Comparison of ENCODE assay signal across 26 mouse cellular contexts in the genomic region with DNA sequence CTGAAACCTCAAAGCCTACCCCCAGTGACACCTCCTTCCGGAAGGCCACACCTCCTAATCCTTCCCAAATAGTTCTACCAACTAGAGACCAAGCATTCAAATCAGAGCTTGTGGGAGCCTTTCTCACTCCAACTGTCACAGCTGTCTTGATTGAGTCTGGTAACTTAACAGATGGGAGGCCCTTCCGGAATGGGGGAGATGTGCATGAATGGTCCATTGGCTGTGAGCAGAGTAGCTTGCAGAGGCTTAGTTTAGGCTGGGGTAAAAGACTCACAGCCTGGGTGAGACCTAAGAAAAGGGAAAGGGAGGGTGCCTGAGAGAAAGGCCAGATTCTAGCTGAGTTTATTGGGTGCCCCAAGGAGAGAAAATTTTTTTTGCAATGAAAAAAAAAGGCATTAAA. TPM values are rescaled to one million over a fixed set of nuclear protein-coding genes. Genes with fewer than 3 reads are reported as not detected.
DNase-seq lines count a peak whose midpoint lies in the region; ATAC-seq and TF ChIP-seq lines count a peak whose summit lies in the region.
"Had no signal": no experiment of that assay in that cellular context is flagged by ENCODE, and none has a peak within 500 bp of the region (broad histone marks: within the 10 kb centered on the region; RNA-seq: fewer than 3 reads in every experiment).

No protein-coding gene starts in this region.

- H3K27me3 ChIP-seq in hindbrain, postnatal 0 days (ENCODE audit: insufficient read depth, low read length) = no peaks in the 10 kb centered on the region
- H3K27me3 ChIP-seq in hindbrain, embryonic 11.5 days (ENCODE audit: control insufficient read depth, insufficient read depth, low read length) = no peaks in the 10 kb centered on the region
- no peaks in the 10 kb centered on the region for H3K27me3 ChIP-seq in kidney, embryonic 16.5 days (ENCODE audit: insufficient read depth, low read length)
- no peaks in the 10 kb centered on the region for H3K27me3 ChIP-seq in lung, embryonic 15.5 days
- H3K27me3 ChIP-seq: embryonic facial prominence, embryonic 13.5 days had no signal

- TF ChIP-seq CTCF in hindbrain, postnatal 0 days (IDR thresholded peaks at IDR 0.05; ENCODE audit: low read depth) = no peak

- whole genome bisulfite sequencing in hindbrain, postnatal 0 days = 68% methylated on average over 2 of the region's 2 CpGs
- WGBS in hindbrain, embryonic 11.5 days = 77% methylated on average over 2 of the region's 2 CpGs
- WGBS in kidney, embryonic 16.5 days = 59% methylated on average over 2 of the region's 2 CpGs
- 92% methylated on average over 2 of the region's 2 CpGs for WGBS in lung, embryonic 15.5 days

- DNase-seq in hindbrain, postnatal 0 days (ENCODE audit: low spot score) = no peak
- DNase-seq in hindbrain, embryonic 11.5 days (ENCODE audit: low spot score) = no peak
- no peak for DNase-seq in kidney, postnatal 14 days
- no peak for DNase-seq in lung, adult 18-20 months
- DNase-seq in B cell, adult 2 months = peak; percentile 11 to 23
- no peak for DNase-seq in natural killer cell, adult 2 months (ENCODE audit: low spot score in 2 of 2)
- DNase-seq: adrenal gland, adult 8-10 months; adrenal gland, postnatal 25 days; cerebellum, adult 11-12 months; cerebellum, adult 8-10 months; cerebellum, postnatal 10 days; cerebellum, postnatal 36 days; embryo, embryonic 11 days; gastrocnemius, postnatal 10 days; gastrocnemius, postnatal 36 days had no signal

- no peak overlapping the region for H3K27ac ChIP-seq in hindbrain, postnatal 0 days
- H3K27ac ChIP-seq in hindbrain, embryonic 11.5 days (ENCODE audit: low read depth, low read length) = no peak overlapping the region
- no peak overlapping the region for H3K27ac ChIP-seq in kidney, embryonic 16.5 days (ENCODE audit: low read length)
- peak overlapping the region; percentile 72; the same call in 1 of the 2 replicates for H3K27ac ChIP-seq in lung, embryonic 15.5 days
- H3K27ac ChIP-seq: embryonic facial prominence, embryonic 10.5 days; embryonic facial prominence, embryonic 13.5 days; forebrain, embryonic 13.5 days; hindbrain, embryonic 10.5 days; hindbrain, embryonic 14.5 days had no signal

- no peak overlapping the region for H3K4me2 ChIP-seq in hindbrain, postnatal 0 days (ENCODE audit: low read depth, low read length)
- H3K4me2 ChIP-seq in hindbrain, embryonic 11.5 days (replicated peaks; ENCODE audit: low read depth, low read length) = no peak overlapping the region
- H3K4me2 ChIP-seq in kidney, embryonic 16.5 days (replicated peaks; ENCODE audit: low read depth, low read length) = no peak overlapping the region
- no peak overlapping the region for H3K4me2 ChIP-seq in lung, embryonic 15.5 days
- H3K4me2 ChIP-seq: embryonic facial prominence, embryonic 13.5 days; forebrain, embryonic 13.5 days; heart, embryonic 11.5 days; hindbrain, embryonic 14.5 days had no signal

- H3K36me3 ChIP-seq in hindbrain, postnatal 0 days (ENCODE audit: insufficient read depth, low read length) = no peaks in the 10 kb centered on the region
- H3K36me3 ChIP-seq in hindbrain, embryonic 11.5 days (ENCODE audit: control insufficient read depth, insufficient read depth, low read length) = no peaks in the 10 kb centered on the region
- H3K36me3 ChIP-seq in kidney, embryonic 16.5 days (ENCODE audit: insufficient read depth, low read length) = no peaks in the 10 kb centered on the region
- no peaks in the 10 kb centered on the region for H3K36me3 ChIP-seq in lung, embryonic 15.5 days
- H3K36me3 ChIP-seq: embryonic facial prominence, embryonic 13.5 days had no signal

- no peak overlapping the region for H3K9ac ChIP-seq in hindbrain, postnatal 0 days (replicated peaks; ENCODE audit: low read length)
- no peak overlapping the region for H3K9ac ChIP-seq in hindbrain, embryonic 11.5 days (ENCODE audit: low read depth, low read length)
- no peak overlapping the region for H3K9ac ChIP-seq in kidney, embryonic 16.5 days (replicated peaks; ENCODE audit: low read length)
- no peak overlapping the region for H3K9ac ChIP-seq in lung, embryonic 15.5 days
- H3K9ac ChIP-seq: embryonic facial prominence, embryonic 13.5 days; forebrain, embryonic 13.5 days; hindbrain, embryonic 14.5 days had no signal

- H3K9me3 ChIP-seq in hindbrain, postnatal 0 days (ENCODE audit: low read length) = no peaks in the 10 kb centered on the region
- H3K9me3 ChIP-seq in hindbrain, embryonic 11.5 days (ENCODE audit: control insufficient read depth, low read length) = no peaks in the 10 kb centered on the region
- peaks cover 5% of the 10 kb centered on the region; the same call in 1 of the 2 replicates for H3K9me3 ChIP-seq in kidney, embryonic 16.5 days (ENCODE audit: low read length)
- no peaks in the 10 kb centered on the region for H3K9me3 ChIP-seq in lung, embryonic 15.5 days
- H3K9me3 ChIP-seq: embryonic facial prominence, embryonic 10.5 days; hindbrain, embryonic 10.5 days had no signal

- no peaks in the 10 kb centered on the region for H3K4me1 ChIP-seq in hindbrain, postnatal 0 days (ENCODE audit: insufficient read depth, low read length)
- H3K4me1 ChIP-seq in hindbrain, embryonic 11.5 days (replicated peaks; ENCODE audit: control insufficient read depth, insufficient read depth, low read length) = 0 out of 2 replicates have a peak, but pooled peaks cover 3% of the 10 kb centered on the region
- peaks cover 64% of the 10 kb centered on the region for H3K4me1 ChIP-seq in kidney, embryonic 16.5 days (ENCODE audit: insufficient read depth, low read length)
- H3K4me1 ChIP-seq in lung, embryonic 15.5 days = peaks cover 56% of the 10 kb centered on the region
- H3K4me1 ChIP-seq: forebrain, embryonic 13.5 days had no signal

- 0 out of 2 replicates have a peak, but pooled peaks have one; percentile 27 for ATAC-seq in hindbrain, postnatal 0 days
- ATAC-seq in hindbrain, embryonic 11.5 days (ENCODE audit: low FRiP score) = no peak
- ATAC-seq in kidney, embryonic 16.5 days (ENCODE audit: low FRiP score, low TSS enrichment) = peak; percentile 44
- no peak for ATAC-seq in lung, embryonic 15.5 days (ENCODE audit: borderline replicate concordance, extremely low read depth, low FRiP score, low TSS enrichment)
- ATAC-seq: activated CD4-positive, CD25-positive, alpha-beta regulatory T cell, adult 4 months; forebrain, embryonic 13.5 days; forebrain, embryonic 16.5 days had no signal

- H3K4me3 ChIP-seq in hindbrain, postnatal 0 days (ENCODE audit: low read length) = no peak overlapping the region
- no peak overlapping the region for H3K4me3 ChIP-seq in hindbrain, embryonic 11.5 days (ENCODE audit: low read depth, low read length)
- H3K4me3 ChIP-seq in kidney, embryonic 16.5 days (ENCODE audit: low read length) = no peak overlapping the region
- no peak overlapping the region for H3K4me3 ChIP-seq in lung, embryonic 15.5 days
- H3K4me3 ChIP-seq: embryonic facial prominence, embryonic 10.5 days; embryonic facial prominence, embryonic 13.5 days; erythroblast, embryonic 14.5 days; forebrain, embryonic 13.5 days; hindbrain, embryonic 10.5 days had no signal

RNA-seq across cellular contexts. Expression of a gene that starts 26.0 kb away (rescaled TPM):
- 29.2 and 29.6 TPM in 2 replicates for total RNA-seq in hindbrain, postnatal 0 days (2014; rRNA removed)
- 30.0 and 34.4 TPM in 2 replicates for polyA plus RNA-seq in hindbrain, postnatal 0 days (2015; fragmentation: Nextera tagmentation; extraction: Ambion mirVana)
- polyA plus RNA-seq in hindbrain, embryonic 11.5 days (2014; fragmentation: Nextera tagmentation; extraction: Ambion mirVana) = 39.1 and 45.2 TPM in 2 replicates
- polyA plus RNA-seq in kidney, embryonic 16.5 days (2015; fragmentation: Nextera tagmentation; extraction: Ambion mirVana) = 33.2 and 37.7 TPM in 2 replicates
- 37.1 and 38.0 TPM in 2 replicates for polyA plus RNA-seq in lung, embryonic 15.5 days (2015; fragmentation: Nextera tagmentation; extraction: Ambion mirVana)

Comparison
In these comparisons a context has a peak if more than half of its experiments do, and no peak if none do; other contexts are left out.
1. ATAC-seq: peak in hindbrain, postnatal 0 days (single experiment) and kidney, embryonic 16.5 days (single experiment); none in hindbrain, embryonic 11.5 days (single experiment) and lung, embryonic 15.5 days (single experiment).
2. DNase-seq: peak in B cell, adult 2 months (2 of 2); none in hindbrain, postnatal 0 days (single experiment), hindbrain, embryonic 11.5 days (single experiment), kidney, postnatal 14 days (single experiment), lung, adult 18-20 months (0 of 2) and natural killer cell, adult 2 months (0 of 2).